Mouse (Mus musculus): ENCODE measurements at regions not wholly inside any gene's neighbourhood (a gene's known extent, or its start where the extent isn't known, plus 50 kb on each side); places are given as distances from the start of the nearest gene placed in this dataset.
A peak's percentile ranks its signal among the peaks of the same experiment; 100 is the strongest.

- H3K4me1 ChIP-seq (ENCODE audit: control insufficient read depth, insufficient read depth, low read length): no peaks in the 10 kb centered on the region
- H3K9ac ChIP-seq (ENCODE audit: low read length): no peak overlapping the region
- H3K27ac ChIP-seq (ENCODE audit: low read length): no peak overlapping the region
- no peak for ATAC-seq (replicated peaks; ENCODE audit: extremely low read depth, insufficient read depth, low FRiP score)
- no peak overlapping the region for H3K4me3 ChIP-seq (ENCODE audit: low read length)
- H3K9me3 ChIP-seq (replicated peaks; ENCODE audit: control insufficient read depth, low read length): no peaks in the 10 kb centered on the region
- no peak overlapping the region for H3K4me2 ChIP-seq (ENCODE audit: low read depth, low read length)
- WGBS: 72% methylated on average over 2 of the region's 2 CpGs
- H3K27me3 ChIP-seq (ENCODE audit: control insufficient read depth, insufficient read depth, low read length): no peaks in the 10 kb centered on the region
- H3K36me3 ChIP-seq (ENCODE audit: control insufficient read depth, insufficient read depth): no peaks in the 10 kb centered on the region
Measured at GRCm38 (mm10) chr12:13724511-13724910, 427.3 kb downstream of the Fam84a start.

GRCm38 (mm10) chr12:13709806-13710205 is 440.9 kb downstream of the Nbas start:
- Histone ChIP-seq H3K4me2 (ENCODE audit: low read depth, low read length) (no peak overlapping the region), H3K4me3 (ENCODE audit: low read length) (no peak overlapping the region), H3K9ac (ENCODE audit: low read length) (no peak overlapping the region), H3K36me3 (ENCODE audit: control insufficient read depth, insufficient read depth) (no peaks in the 10 kb centered on the region), H3K4me1 (ENCODE audit: control insufficient read depth, insufficient read depth, low read length) (no peaks in the 10 kb centered on the region), H3K9me3 (replicated peaks; ENCODE audit: control insufficient read depth, low read length) (no peaks in the 10 kb centered on the region), H3K27me3 (ENCODE audit: control insufficient read depth, insufficient read depth, low read length) (no peaks in the 10 kb centered on the region), H3K27ac (ENCODE audit: low read length) (no peak overlapping the region)
- no peak for ATAC-seq (replicated peaks; ENCODE audit: extremely low read depth, insufficient read depth, low FRiP score)
- WGBS: 73% methylated on average over 3 of the region's 3 CpGs

GRCm38 (mm10) chr12:13707747-13708146 is 438.8 kb downstream of the Nbas start:
- H3K27me3 ChIP-seq (ENCODE audit: control insufficient read depth, insufficient read depth, low read length): no peaks in the 10 kb centered on the region
- no peaks in the 10 kb centered on the region for H3K9me3 ChIP-seq (replicated peaks; ENCODE audit: control insufficient read depth, low read length)
- no peaks in the 10 kb centered on the region for H3K4me1 ChIP-seq (ENCODE audit: control insufficient read depth, insufficient read depth, low read length)
- WGBS: 79% methylated on average over 5 of the region's 5 CpGs
- H3K36me3 ChIP-seq (ENCODE audit: control insufficient read depth, insufficient read depth): no peaks in the 10 kb centered on the region
- no peak overlapping the region for H3K27ac ChIP-seq (ENCODE audit: low read length)
- no peak overlapping the region for H3K9ac ChIP-seq (ENCODE audit: low read length)
- ATAC-seq (replicated peaks; ENCODE audit: extremely low read depth, insufficient read depth, low FRiP score): no peak
- H3K4me3 ChIP-seq (ENCODE audit: low read length): no peak overlapping the region
- H3K4me2 ChIP-seq (ENCODE audit: low read depth, low read length): no peak overlapping the region

GRCm38 (mm10) chr12:13706510-13706909 is 437.6 kb downstream of the Nbas start:
- Histone ChIP-seq H3K9me3 (replicated peaks; ENCODE audit: control insufficient read depth, low read length) (no peaks in the 10 kb centered on the region), H3K4me3 (ENCODE audit: low read length) (no peak overlapping the region), H3K4me1 (ENCODE audit: control insufficient read depth, insufficient read depth, low read length) (no peaks in the 10 kb centered on the region), H3K27ac (ENCODE audit: low read length) (no peak overlapping the region), H3K27me3 (ENCODE audit: control insufficient read depth, insufficient read depth, low read length) (no peaks in the 10 kb centered on the region), H3K36me3 (ENCODE audit: control insufficient read depth, insufficient read depth) (no peaks in the 10 kb centered on the region), H3K4me2 (ENCODE audit: low read depth, low read length) (no peak overlapping the region), H3K9ac (ENCODE audit: low read length) (no peak overlapping the region)
- 73% methylated on average over 4 of the region's 4 CpGs for WGBS
- no peak for ATAC-seq (replicated peaks; ENCODE audit: extremely low read depth, insufficient read depth, low FRiP score)

GRCm38 (mm10) chr12:13703604-13704003 is 434.7 kb downstream of the Nbas start:
- ATAC-seq (replicated peaks; ENCODE audit: extremely low read depth, insufficient read depth, low FRiP score): no peak
- Histone ChIP-seq H3K4me2 (ENCODE audit: low read depth, low read length) (no peak overlapping the region), H3K36me3 (ENCODE audit: control insufficient read depth, insufficient read depth) (no peaks in the 10 kb centered on the region), H3K27ac (ENCODE audit: low read length) (no peak overlapping the region), H3K9me3 (replicated peaks; ENCODE audit: control insufficient read depth, low read length) (no peaks in the 10 kb centered on the region), H3K4me1 (ENCODE audit: control insufficient read depth, insufficient read depth, low read length) (no peaks in the 10 kb centered on the region), H3K4me3 (ENCODE audit: low read length) (no peak overlapping the region), H3K27me3 (ENCODE audit: control insufficient read depth, insufficient read depth, low read length) (no peaks in the 10 kb centered on the region), H3K9ac (ENCODE audit: low read length) (no peak overlapping the region)
- 86% methylated on average over 3 of the region's 3 CpGs for WGBS

GRCm38 (mm10) chr12:13699858-13700257 is 430.9 kb downstream of the Nbas start:
- H3K27ac ChIP-seq (ENCODE audit: low read length): no peak overlapping the region
- H3K4me3 ChIP-seq (ENCODE audit: low read length): no peak overlapping the region
- no peak overlapping the region for H3K4me2 ChIP-seq (ENCODE audit: low read depth, low read length)
- ATAC-seq (replicated peaks; ENCODE audit: extremely low read depth, insufficient read depth, low FRiP score): no peak
- no peaks in the 10 kb centered on the region for H3K27me3 ChIP-seq (ENCODE audit: control insufficient read depth, insufficient read depth, low read length)
- no peaks in the 10 kb centered on the region for H3K36me3 ChIP-seq (ENCODE audit: control insufficient read depth, insufficient read depth)
- no peaks in the 10 kb centered on the region for H3K9me3 ChIP-seq (replicated peaks; ENCODE audit: control insufficient read depth, low read length)
- H3K9ac ChIP-seq (ENCODE audit: low read length): no peak overlapping the region
- H3K4me1 ChIP-seq (ENCODE audit: control insufficient read depth, insufficient read depth, low read length): no peaks in the 10 kb centered on the region
- 81% methylated on average over 2 of the region's 2 CpGs for WGBS

GRCm38 (mm10) chr12:13698834-13699233 is 429.9 kb downstream of the Nbas start:
- no peaks in the 10 kb centered on the region for H3K9me3 ChIP-seq (replicated peaks; ENCODE audit: control insufficient read depth, low read length)
- 26% methylated on average over 4 of the region's 4 CpGs for WGBS
- ATAC-seq (replicated peaks; ENCODE audit: extremely low read depth, insufficient read depth, low FRiP score): no peak
- no peaks in the 10 kb centered on the region for H3K4me1 ChIP-seq (ENCODE audit: control insufficient read depth, insufficient read depth, low read length)
- H3K27ac ChIP-seq (ENCODE audit: low read length): no peak overlapping the region
- H3K4me3 ChIP-seq (ENCODE audit: low read length): no peak overlapping the region
- H3K4me2 ChIP-seq (ENCODE audit: low read depth, low read length): no peak overlapping the region
- H3K9ac ChIP-seq (ENCODE audit: low read length): no peak overlapping the region
- H3K36me3 ChIP-seq (ENCODE audit: control insufficient read depth, insufficient read depth): no peaks in the 10 kb centered on the region
- no peaks in the 10 kb centered on the region for H3K27me3 ChIP-seq (ENCODE audit: control insufficient read depth, insufficient read depth, low read length)

GRCm38 (mm10) chr12:13691394-13692165 is 422.6 kb downstream of the Nbas start:
- H3K27me3 ChIP-seq (ENCODE audit: control insufficient read depth, insufficient read depth, low read length): no peaks in the 10 kb centered on the region
- H3K4me3 ChIP-seq (ENCODE audit: low read length): no peak overlapping the region
- peaks cover 17% of the 10 kb centered on the region for H3K4me1 ChIP-seq (ENCODE audit: control insufficient read depth, insufficient read depth, low read length)
- no peaks in the 10 kb centered on the region for H3K36me3 ChIP-seq (ENCODE audit: control insufficient read depth, insufficient read depth)
- 71% methylated on average over 2 of the region's 2 CpGs for WGBS
- no peaks in the 10 kb centered on the region for H3K9me3 ChIP-seq (replicated peaks; ENCODE audit: control insufficient read depth, low read length)
- no peak overlapping the region for H3K27ac ChIP-seq (ENCODE audit: low read length)
- ATAC-seq (replicated peaks; ENCODE audit: extremely low read depth, insufficient read depth, low FRiP score): no peak
- no peak overlapping the region for H3K4me2 ChIP-seq (ENCODE audit: low read depth, low read length)
- no peak overlapping the region for H3K9ac ChIP-seq (ENCODE audit: low read length)

GRCm38 (mm10) chr12:13677266-13677665 is 408.3 kb downstream of the Nbas start:
- H3K9me3 ChIP-seq (replicated peaks; ENCODE audit: control insufficient read depth, low read length): no peaks in the 10 kb centered on the region
- peak; percentile 81 for ATAC-seq (replicated peaks; ENCODE audit: extremely low read depth, insufficient read depth, low FRiP score)
- H3K4me2 ChIP-seq (ENCODE audit: low read depth, low read length): no peak overlapping the region
- 71% methylated on average over 1 of the region's 1 CpGs for WGBS
- peak overlapping the region; percentile 41 for H3K27ac ChIP-seq (ENCODE audit: low read length)
- H3K27me3 ChIP-seq (ENCODE audit: control insufficient read depth, insufficient read depth, low read length): no peaks in the 10 kb centered on the region
- H3K4me1 ChIP-seq (ENCODE audit: control insufficient read depth, insufficient read depth, low read length): peaks cover 9% of the 10 kb centered on the region
- H3K4me3 ChIP-seq (ENCODE audit: low read length): no peak overlapping the region
- no peak overlapping the region for H3K9ac ChIP-seq (ENCODE audit: low read length)
- no peaks in the 10 kb centered on the region for H3K36me3 ChIP-seq (ENCODE audit: control insufficient read depth, insufficient read depth)
